Mouse (Mus musculus) midbrain, embryonic 12.5 days (tissue): ENCODE results near the gene Cfap126. TPM values are rescaled to one million over a fixed set of nuclear protein-coding genes. Genes with fewer than 3 reads are reported as not detected.
"Not testable (repeated sequence)": the region's sequence is repeated elsewhere in the genome, so short reads cannot be mapped to it uniquely, and the experiment has no call there.

Experiments used
- ATAC-seq: fragments of 200-750 bp; cut with Nextera tagmentation; 2 replicates; pipeline ENCODE4 v1.8.0; 2017; ENCODE audit warnings: low read depth, moderate TSS enrichment, moderate library complexity; ENCODE audit not compliant: low FRiP score
- H3K27ac ChIP-seq: fragments of 300-500 bp; sonication (generic); replicated peaks from 2 replicates; pipeline ENCODE4 v1.5.1; 2016; ENCODE audit warnings: mild to moderate bottlenecking
- H3K27me3 ChIP-seq: fragments of 300-500 bp; sonication (generic); 2 replicates; pipeline ENCODE4 v1.6.1; 2016; ENCODE audit warnings: mild to moderate bottlenecking
- H3K36me3 ChIP-seq: fragments of 300-500 bp; sonication (generic); 2 replicates; pipeline ENCODE4 v1.6.1; 2016
- H3K4me1 ChIP-seq: fragments of 300-500 bp; sonication (generic); 2 replicates; pipeline ENCODE4 v1.6.1; 2016
- H3K4me2 ChIP-seq: fragments of 300-500 bp; sonication (generic); replicated peaks from 2 replicates; pipeline ENCODE4 v1.6.1; 2016; ENCODE audit warnings: mild to moderate bottlenecking, moderate library complexity
- H3K4me3 ChIP-seq: fragments of 300-500 bp; sonication (generic); 2 replicates; pipeline ENCODE4 v1.5.1; 2016; ENCODE audit warnings: mild to moderate bottlenecking
- H3K9ac ChIP-seq: fragments of 300-500 bp; sonication (generic); replicated peaks from 2 replicates; pipeline ENCODE4 v1.6.1; 2016; ENCODE audit warnings: mild to moderate bottlenecking, moderate library complexity
- H3K9me3 ChIP-seq: fragments of 300-500 bp; sonication (generic); 2 replicates; pipeline ENCODE4 v1.6.1; 2016; ENCODE audit warnings: mild to moderate bottlenecking
- WGBS: fragments of 180-500 bp; shearing (Covaris S2); methylation state at CpG from one replicate; pipeline ENCODE4 v1.1.7; 2016; 5-methylcytosine and 5-hydroxymethylcytosine counted together
- polyA plus RNA-seq: library from polyadenylated mRNA; unstranded; fragments of >200 nt; fragmentation: Nextera tagmentation; extraction: Ambion mirVana; gene quantifications from 2 replicates; pipeline ENCODE4 v1.2.1, GENCODE M21; 2016

Gene Cfap126
- polyA plus RNA-seq: 1.7 and 3.6 TPM in 2 replicates

GRCm38 (mm10) chr1:171113873-171114299 is at the start of gene Cfap126:
Gene Cfap126, plus strand, starts transcription at chr1:171113918.
- Histone ChIP-seq H3K9ac (peak within 1 kb of the TSS; percentile 53), H3K4me3 (peak within 1 kb of the TSS; percentile 46), H3K27ac (peak within 1 kb of the TSS; percentile 40), H3K27me3 (no peaks in the 10 kb centered on the region), H3K9me3 (no peaks in the 10 kb centered on the region), H3K36me3 (no peaks in the 10 kb centered on the region), H3K4me1 (peaks cover 12% of the 10 kb centered on the region), H3K4me2 (peak within 1 kb of the TSS; percentile 61)
- ATAC-seq: peak; percentile 27
- WGBS: under 1% methylated on average over 24 of the region's 24 CpGs

- peak within 1 kb of the TSS; percentile 39 for H3K4me3 ChIP-seq
- 2% methylated on average over 43 of the region's 75 CpGs for WGBS
- not testable (repeated sequence) for H3K9ac ChIP-seq, H3K9me3 ChIP-seq, H3K27ac ChIP-seq, H3K4me1 ChIP-seq, H3K36me3 ChIP-seq
- H3K4me2 ChIP-seq: peak within 1 kb of the TSS; percentile 44
- peaks cover 46% of the 10 kb centered on the region for H3K27me3 ChIP-seq
- ATAC-seq: peak; percentile 63
Measured at GRCm38 (mm10) chr1:171064491-171065242, 49.1 kb upstream of the Cfap126 start, which contains the start of gene Fcgr3. Gene Fcgr3, minus strand, starts transcription at chr1:171064935.

GRCm38 (mm10) chr1:171065243-171065587 is 48.5 kb upstream of the Cfap126 start:
- ATAC-seq: peak; percentile 28
- Histone ChIP-seq H3K4me2 (peak overlapping the region; percentile 42), H3K27me3 (peaks cover 48% of the 10 kb centered on the region), H3K4me3 (peak overlapping the region; percentile 39)
- H3K4me1 ChIP-seq, H3K27ac ChIP-seq, H3K9ac ChIP-seq, H3K36me3 ChIP-seq, H3K9me3 ChIP-seq: not testable (repeated sequence)
- WGBS: under 1% methylated on average over 23 of the region's 35 CpGs

GRCm38 (mm10) chr1:171065768-171066167 is 48.0 kb upstream of the Cfap126 start:
- H3K4me3 ChIP-seq: peak overlapping the region; percentile 32
- ATAC-seq: peak; percentile 8; the same call in 1 of the 2 replicates
- not testable (repeated sequence) for H3K4me1 ChIP-seq, H3K9me3 ChIP-seq, H3K9ac ChIP-seq, H3K36me3 ChIP-seq, H3K27ac ChIP-seq
- peak overlapping the region; percentile 41 for H3K4me2 ChIP-seq
- H3K27me3 ChIP-seq: peaks cover 49% of the 10 kb centered on the region
- 6% methylated on average over 30 of the region's 45 CpGs for WGBS

- H3K36me3 ChIP-seq, H3K4me3 ChIP-seq, H3K4me1 ChIP-seq, H3K9ac ChIP-seq, H3K4me2 ChIP-seq, H3K9me3 ChIP-seq, H3K27ac ChIP-seq: not testable (repeated sequence)
- WGBS: 27% methylated on average over 4 of the region's 10 CpGs
- H3K27me3 ChIP-seq: peaks cover 56% of the 10 kb centered on the region
- ATAC-seq: peak; percentile 36
Measured at GRCm38 (mm10) chr1:171066583-171066982, 47.1 kb upstream of the Cfap126 start.

- not testable (repeated sequence) for H3K9ac ChIP-seq, H3K27ac ChIP-seq, H3K9me3 ChIP-seq, H3K36me3 ChIP-seq, H3K4me3 ChIP-seq, H3K4me2 ChIP-seq, ATAC-seq, H3K4me1 ChIP-seq
- 60% methylated on average over 5 of the region's 5 CpGs for WGBS
- H3K27me3 ChIP-seq: peaks cover 55% of the 10 kb centered on the region
Measured at GRCm38 (mm10) chr1:171067928-171068327, 45.8 kb upstream of the Cfap126 start.

- not testable (repeated sequence) for H3K4me3 ChIP-seq, H3K36me3 ChIP-seq, H3K4me1 ChIP-seq, H3K27ac ChIP-seq, ATAC-seq, H3K9ac ChIP-seq, H3K9me3 ChIP-seq, H3K4me2 ChIP-seq
- WGBS: 68% methylated on average over 3 of the region's 3 CpGs
- peaks cover 51% of the 10 kb centered on the region for H3K27me3 ChIP-seq
Measured at GRCm38 (mm10) chr1:171069508-171069907, 44.2 kb upstream of the Cfap126 start.

GRCm38 (mm10) chr1:171070879-171071278 is 42.8 kb upstream of the Cfap126 start:
- H3K9me3 ChIP-seq, H3K4me1 ChIP-seq, ATAC-seq, H3K4me3 ChIP-seq, H3K27ac ChIP-seq, H3K36me3 ChIP-seq, H3K9ac ChIP-seq: not testable (repeated sequence)
- 19% methylated on average over 16 of the region's 16 CpGs for WGBS
- Histone ChIP-seq H3K27me3 (peaks cover 43% of the 10 kb centered on the region), H3K4me2 (0 out of 2 replicates have a peak overlapping the region, but pooled peaks have one; percentile 0)

GRCm38 (mm10) chr1:171071726-171072125 is 42.0 kb upstream of the Cfap126 start:
- not testable (repeated sequence) for H3K4me2 ChIP-seq, H3K4me1 ChIP-seq, H3K4me3 ChIP-seq, H3K36me3 ChIP-seq, H3K9ac ChIP-seq, H3K27ac ChIP-seq, H3K9me3 ChIP-seq
- ATAC-seq: peak; percentile 61
- peaks cover 39% of the 10 kb centered on the region for H3K27me3 ChIP-seq
- no CpG with 5 or more reads among the region's 35 CpGs for WGBS

GRCm38 (mm10) chr1:171072217-171072616 is 41.5 kb upstream of the Cfap126 start:
- not testable (repeated sequence) for H3K36me3 ChIP-seq, H3K9ac ChIP-seq, H3K4me2 ChIP-seq, H3K27ac ChIP-seq, H3K4me3 ChIP-seq, H3K9me3 ChIP-seq, H3K4me1 ChIP-seq
- peak; percentile 23 for ATAC-seq
- H3K27me3 ChIP-seq: peaks cover 41% of the 10 kb centered on the region
- WGBS: no CpG with 5 or more reads among the region's 45 CpGs

- 21% methylated on average over 7 of the region's 10 CpGs for WGBS
- H3K4me1 ChIP-seq, H3K9me3 ChIP-seq, ATAC-seq, H3K9ac ChIP-seq, H3K27ac ChIP-seq, H3K36me3 ChIP-seq, H3K4me3 ChIP-seq, H3K4me2 ChIP-seq: not testable (repeated sequence)
- H3K27me3 ChIP-seq: peaks cover 49% of the 10 kb centered on the region
Measured at GRCm38 (mm10) chr1:171074283-171074682, 39.4 kb upstream of the Cfap126 start.

GRCm38 (mm10) chr1:171076176-171076575 is 37.5 kb upstream of the Cfap126 start:
- H3K4me3 ChIP-seq, ATAC-seq, H3K4me2 ChIP-seq, H3K9me3 ChIP-seq, H3K9ac ChIP-seq, H3K4me1 ChIP-seq, H3K36me3 ChIP-seq, H3K27ac ChIP-seq: not testable (repeated sequence)
- peaks cover 35% of the 10 kb centered on the region for H3K27me3 ChIP-seq
- WGBS: 67% methylated on average over 3 of the region's 5 CpGs
